Mouse (Mus musculus) embryonic fibroblast, embryonic 13.5 days (primary cell): ENCODE data around the gene Sgtb.

Experiments
- CTCF ChIP-seq: IDR thresholded peaks from 2 replicates; pipeline ENCODE4 v1.5.1; 2011; ENCODE audit warnings: mild to moderate bottlenecking, control low read depth, low read length, moderate library complexity, borderline replicate concordance; ENCODE audit not compliant: insufficient read depth
- POLR2A ChIP-seq: IDR thresholded peaks from 2 replicates; pipeline ENCODE4 v1.6.1; 2011; ENCODE audit warnings: low read depth, mild to moderate bottlenecking, control low read depth, low read length, moderate library complexity

GRCm38 (mm10) chr13:104178650-104179121, 69.1 kb downstream of the Sgtb start, which contains the start of gene Trim23:
- TF ChIP-seq POLR2A (peak; percentile 96), CTCF (no peak)
